Mouse (Mus musculus): Measurements from ENCODE around the gene Rgs9.

- no peak for TF ChIP-seq POLR2A (IDR thresholded peaks at IDR 0.05; ENCODE audit: borderline replicate concordance, extremely low read depth, insufficient read depth, insufficient read length, poor library complexity, severe bottlenecking)
- TF ChIP-seq CTCF (IDR thresholded peaks at IDR 0.05; ENCODE audit: borderline replicate concordance, extremely low read depth, insufficient read depth, insufficient read length): no peak
These were observed 32.9 kb upstream of the Rgs9 start for GRCm38 (mm10) chr11:109330706-109331393.

All from brain, embryonic 14.5 days (tissue).